Mouse (Mus musculus) gastrocnemius, adult 18-20 months (tissue): ENCODE results near the gene Cacng3. TPM values are rescaled to one million over a fixed set of nuclear protein-coding genes. Genes with fewer than 3 reads are reported as not detected.

Experiments
- DNase-seq: peaks from one replicate; pipeline ENCODE4 v3.0.0; 2021; ENCODE audit warnings: low spot score
- total RNA-seq, 2 experiments: library from RNA; stranded (reverse); gene quantifications; 2 replicates each; pipeline ENCODE4 v1.2.3; 2021

The Cacng3 gene
- total RNA-seq, 2 experiments from 2014 or later: not detected

DNA sequence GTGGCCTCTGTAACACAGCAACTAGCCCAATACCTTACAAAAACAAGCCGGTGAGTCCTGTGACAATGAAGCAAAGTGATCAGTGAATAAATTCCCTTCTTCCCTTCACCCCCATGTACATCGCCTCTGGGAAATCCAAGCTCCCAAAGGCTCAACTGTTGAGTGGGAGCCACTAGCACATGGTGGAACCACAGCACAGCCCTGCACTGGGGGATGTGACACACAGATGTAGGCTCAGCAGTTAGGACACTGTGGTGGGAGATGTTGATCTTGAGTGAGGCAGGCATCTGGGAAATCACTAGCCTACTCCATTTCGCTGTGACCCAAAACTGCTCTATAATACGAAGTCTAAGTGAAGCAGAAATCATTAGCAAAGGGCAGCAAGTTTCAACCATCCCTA, 48.2 kb downstream of the Cacng3 start:
- DNase-seq: no peak

DNA sequence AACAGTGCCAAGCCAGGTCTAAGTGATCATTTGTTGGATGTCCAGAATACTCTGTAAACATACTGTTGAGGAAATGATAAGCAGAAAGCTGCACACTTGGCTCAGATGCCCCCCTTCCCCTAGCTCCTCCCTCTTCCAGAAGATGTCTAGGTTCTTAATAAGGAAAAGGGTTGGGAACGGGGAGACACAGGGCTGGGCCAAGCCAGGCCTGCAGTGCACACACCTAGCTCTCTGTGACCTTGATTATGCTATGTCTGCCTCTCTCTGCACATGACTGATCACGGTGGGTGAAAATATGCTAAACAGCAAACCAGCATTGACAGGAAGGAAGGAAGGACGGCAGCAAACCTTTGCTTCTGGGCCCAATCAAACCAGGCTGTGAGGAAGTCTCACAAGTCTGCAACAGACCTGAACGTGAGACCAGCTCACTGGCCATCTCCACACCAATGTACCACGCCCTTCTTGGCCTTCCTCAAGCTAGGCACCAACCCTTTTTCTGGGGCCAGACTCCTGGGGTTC, 53.1 kb downstream of the Cacng3 start:
- no peak for DNase-seq

DNA sequence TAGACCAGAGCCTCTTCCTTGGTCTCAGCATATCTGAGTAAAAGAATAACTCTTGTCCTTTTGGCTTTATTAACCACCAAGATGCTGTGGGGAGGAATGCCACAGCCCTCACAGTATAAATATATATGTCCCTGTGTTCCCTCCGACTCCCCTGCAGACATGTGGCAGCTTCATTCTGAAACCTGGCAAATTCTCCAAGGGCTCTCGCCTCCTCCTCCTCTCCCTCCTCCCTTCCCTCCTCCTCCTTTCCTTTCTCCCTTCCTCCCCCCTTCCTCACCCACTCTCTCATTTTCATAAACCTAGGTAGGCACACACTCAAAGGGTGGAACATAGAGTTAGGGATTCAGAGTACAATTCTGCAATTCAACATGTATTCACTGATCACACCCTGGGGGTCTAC, 56.1 kb downstream of the Cacng3 start:
- DNase-seq: no peak

DNA sequence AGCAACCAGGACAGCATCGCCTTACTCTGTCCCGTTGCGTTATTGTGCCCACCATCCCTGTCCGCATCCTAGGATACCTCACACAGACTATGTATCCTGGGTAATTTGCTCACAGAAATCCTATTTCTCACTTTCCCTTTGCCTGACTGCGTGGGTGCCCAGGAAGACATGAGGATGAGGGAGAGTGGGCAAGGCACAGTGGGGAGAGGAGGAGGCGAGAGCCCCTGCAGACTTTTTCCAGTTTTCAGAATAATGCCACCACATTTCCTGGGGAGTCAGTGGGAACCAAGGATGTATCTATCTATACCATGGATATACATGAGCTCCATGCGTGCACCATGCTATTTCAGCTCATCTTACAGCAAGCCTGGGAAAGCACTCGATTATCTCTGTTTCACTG, 57.9 kb downstream of the Cacng3 start:
- DNase-seq: no peak

DNA sequence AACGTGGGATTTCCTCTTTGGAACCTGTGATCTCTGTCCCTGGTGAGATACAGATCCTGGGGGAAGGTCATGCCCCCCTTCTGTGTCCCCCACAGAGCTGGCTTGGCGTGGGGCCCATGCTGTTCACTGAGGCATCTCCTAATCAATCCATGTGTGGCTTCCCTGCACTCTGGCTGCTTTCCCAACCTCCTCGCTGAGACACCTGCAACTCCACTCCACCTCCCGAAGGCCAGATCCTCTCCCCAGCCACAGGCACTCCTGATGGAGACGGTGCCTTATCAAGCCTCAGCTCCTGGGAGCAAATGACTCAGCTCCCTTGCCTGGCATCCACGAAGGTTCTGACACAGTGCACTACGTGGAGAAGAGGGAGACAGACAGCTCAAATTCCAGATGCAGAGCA, 58.6 kb downstream of the Cacng3 start:
- no peak for DNase-seq

DNA sequence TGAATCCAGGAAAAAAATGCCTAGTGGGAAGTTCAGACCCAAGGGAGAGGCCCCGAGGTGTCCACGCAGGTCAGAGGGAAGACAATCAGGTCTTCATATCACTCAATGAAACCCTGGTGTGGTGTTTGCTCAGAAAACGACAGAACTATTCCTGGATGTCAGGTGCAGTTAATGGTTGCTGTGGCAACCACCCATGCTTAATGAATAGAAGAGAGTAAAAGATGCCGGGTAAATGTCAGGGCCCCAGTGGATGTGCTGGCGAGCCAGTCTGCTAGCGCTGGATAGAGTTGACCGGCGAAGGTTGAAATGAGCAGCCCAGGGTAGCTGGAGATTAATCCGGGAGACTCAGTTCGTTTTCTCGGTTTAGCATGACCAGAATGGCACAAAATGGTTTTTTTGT, 65.0 kb downstream of the Cacng3 start:
- no peak for DNase-seq

DNA sequence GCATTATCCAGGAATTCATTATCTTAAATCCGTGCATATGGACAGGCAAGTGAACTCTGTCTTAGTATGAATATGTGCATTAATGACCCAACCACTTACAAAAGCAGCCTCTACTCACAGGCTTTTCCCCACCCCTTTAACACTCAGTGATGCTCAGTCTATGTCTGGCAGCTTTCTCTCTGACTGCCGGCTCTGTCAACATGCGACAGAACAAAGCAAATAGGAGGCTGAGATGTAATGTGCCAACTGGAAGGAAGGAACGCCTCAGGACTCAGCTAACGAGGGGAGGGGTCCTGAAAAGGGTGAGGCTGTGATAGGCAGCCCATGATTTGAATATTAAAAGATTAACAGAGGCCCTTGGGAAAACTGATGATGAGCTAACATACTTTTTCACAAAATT, 68.2 kb downstream of the Cacng3 start:
- DNase-seq: no peak

DNA sequence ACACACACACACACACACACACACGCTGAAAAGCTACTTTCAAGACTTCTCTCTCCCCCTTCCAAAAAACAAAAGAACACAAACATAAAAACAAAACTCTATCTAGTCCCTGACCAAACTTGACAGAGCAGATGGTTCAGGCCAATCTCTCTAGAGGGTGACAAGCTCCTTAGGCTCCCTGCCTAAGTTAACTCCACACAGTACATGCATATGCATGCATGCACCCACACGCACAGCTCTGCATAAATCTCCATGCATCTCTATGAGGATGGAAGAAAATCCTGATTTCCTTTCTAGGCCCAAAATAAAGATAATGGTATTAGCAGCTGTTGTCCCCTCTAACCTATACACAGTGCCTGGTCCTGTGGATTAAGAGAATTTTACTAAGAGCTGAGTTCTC, 70.4 kb downstream of the Cacng3 start:
- DNase-seq: no peak

DNA sequence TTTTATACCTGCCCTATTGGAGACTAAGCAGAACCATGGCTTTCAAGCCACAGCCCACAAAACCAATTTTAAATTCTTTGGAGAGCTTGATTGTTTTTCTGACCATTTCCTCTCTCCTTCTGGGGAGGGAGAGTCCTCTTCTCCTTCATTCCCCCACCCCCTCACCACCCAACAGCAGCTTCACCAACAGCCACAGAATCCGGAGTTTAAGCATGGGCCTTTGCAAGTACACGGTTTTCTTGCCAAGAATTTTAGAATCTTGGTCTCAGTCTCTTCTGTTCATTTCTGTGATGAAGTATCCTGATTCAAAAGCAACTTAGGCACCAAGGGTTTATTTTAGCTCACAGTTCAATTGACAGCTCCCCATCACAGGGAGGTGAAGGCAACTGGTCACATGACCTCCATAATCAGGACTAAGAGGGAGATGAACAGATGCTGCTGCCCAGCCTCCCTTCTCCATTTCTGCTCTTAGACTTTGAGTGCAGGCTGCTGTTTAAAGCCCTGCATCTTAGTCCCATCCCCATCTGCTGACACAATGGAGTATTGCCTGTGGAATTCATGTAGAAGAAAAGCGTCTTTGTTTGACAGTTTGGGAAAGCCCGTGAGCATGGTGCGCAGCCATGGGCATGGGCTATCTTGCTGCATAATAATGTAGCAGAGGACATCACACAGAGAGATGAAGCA, 85.8 kb downstream of the Cacng3 start:
- no peak for DNase-seq

DNA sequence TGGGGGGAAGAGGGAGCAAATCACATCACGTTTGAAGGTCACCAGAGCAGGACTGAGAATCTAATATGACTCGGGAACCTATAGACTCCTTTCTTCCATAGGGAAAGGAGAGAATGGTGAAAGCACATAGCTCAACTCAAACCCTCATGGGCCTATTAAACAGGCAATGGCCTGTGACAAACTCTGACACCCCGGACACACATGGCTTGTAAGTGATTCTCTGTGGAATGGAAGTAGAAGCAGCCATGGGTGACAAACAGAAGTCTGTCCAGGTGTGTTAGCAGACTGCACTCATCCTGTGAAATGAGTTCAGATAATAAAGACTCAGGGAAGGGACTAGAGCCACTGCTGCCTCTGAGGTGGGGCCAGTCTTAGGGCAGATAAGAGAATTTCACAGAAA, 88.4 kb downstream of the Cacng3 start:
- no peak for DNase-seq

DNA sequence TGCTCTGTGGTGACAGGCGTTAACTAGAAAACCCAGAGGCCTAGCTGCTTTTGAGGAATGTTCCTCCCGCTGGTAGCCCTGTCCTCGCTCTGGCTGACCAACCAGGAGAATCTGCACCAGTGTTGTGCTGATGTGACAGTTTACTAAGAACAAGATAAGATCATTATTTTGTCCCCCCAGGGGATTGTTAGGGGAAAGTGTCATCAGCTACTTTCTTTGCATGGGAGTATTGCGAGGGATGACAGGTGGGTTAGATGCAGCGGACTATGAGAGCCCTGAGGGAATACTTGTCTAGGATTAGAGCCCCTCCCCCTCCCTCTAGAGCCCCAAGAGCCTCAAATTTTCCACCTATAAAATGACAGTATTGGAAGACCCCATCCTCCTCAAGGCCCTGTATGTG, 94.2 kb downstream of the Cacng3 start:
- DNase-seq: no peak

DNA sequence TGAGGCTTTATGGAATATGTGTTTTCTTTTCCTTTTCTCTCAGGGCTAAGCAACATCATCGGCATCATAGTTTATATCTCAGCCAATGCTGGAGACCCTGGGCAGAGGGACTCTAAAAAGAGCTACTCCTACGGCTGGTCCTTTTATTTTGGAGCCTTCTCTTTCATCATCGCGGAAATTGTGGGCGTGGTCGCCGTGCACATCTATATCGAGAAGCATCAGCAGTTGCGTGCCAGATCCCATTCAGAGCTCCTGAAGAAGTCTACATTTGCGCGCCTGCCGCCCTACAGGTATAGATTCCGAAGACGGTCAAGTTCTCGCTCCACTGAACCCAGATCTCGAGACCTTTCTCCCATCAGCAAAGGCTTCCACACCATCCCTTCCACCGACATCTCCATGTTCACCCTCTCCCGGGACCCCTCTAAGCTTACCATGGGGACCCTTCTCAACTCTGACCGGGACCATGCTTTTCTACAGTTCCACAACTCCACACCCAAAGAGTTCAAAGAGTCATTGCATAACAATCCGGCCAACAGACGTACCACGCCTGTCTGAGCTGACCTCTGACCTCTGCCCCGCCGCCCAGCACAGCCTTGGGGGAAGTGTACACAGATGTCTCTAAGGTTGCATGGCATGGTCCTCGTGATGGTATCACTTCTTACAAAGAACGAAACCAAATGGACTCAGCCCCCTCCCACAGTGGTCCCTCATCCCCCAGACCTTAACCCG, 98.2 kb downstream of the Cacng3 start:
- no peak for DNase-seq

DNA sequence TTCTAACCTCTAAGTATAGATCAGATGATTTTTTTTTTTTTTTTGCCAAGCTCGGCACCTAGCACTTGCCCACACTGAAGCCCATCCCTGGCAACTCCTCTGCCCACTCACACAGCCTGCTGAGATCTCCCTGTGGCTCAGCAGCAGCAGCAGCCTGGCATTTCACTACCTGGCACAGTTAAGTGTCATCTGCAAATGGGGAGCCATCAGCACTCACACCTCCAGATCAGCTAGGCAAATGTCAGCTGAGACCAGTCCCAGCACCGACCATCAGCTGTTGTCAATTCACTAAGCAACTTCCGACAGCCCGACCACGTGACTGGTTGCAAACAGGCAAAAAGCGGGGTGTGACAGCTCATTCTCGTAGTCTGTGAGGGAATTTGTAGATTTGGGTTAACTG, 109.3 kb downstream of the Cacng3 start:
- no peak for DNase-seq

DNA sequence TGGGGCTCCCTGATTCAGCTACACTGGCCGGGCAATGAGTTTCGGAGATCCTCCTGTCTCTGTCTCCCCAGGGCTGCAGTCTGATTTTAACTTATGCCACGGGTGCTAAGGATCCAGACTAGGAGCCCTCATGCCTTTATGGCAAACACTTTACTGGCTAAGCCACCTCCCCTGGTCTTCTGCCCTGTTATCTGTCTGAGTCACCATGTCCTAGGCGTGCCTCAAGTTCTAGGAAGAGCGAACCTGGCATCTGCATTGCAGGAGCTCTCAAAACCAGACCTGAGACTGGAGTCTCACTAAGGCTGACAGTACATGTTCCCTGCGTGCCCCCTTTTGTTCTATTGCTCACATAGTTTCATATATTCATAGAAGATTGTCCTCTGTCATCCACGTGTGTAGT, 119.6 kb downstream of the Cacng3 start:
- no peak for DNase-seq

DNA sequence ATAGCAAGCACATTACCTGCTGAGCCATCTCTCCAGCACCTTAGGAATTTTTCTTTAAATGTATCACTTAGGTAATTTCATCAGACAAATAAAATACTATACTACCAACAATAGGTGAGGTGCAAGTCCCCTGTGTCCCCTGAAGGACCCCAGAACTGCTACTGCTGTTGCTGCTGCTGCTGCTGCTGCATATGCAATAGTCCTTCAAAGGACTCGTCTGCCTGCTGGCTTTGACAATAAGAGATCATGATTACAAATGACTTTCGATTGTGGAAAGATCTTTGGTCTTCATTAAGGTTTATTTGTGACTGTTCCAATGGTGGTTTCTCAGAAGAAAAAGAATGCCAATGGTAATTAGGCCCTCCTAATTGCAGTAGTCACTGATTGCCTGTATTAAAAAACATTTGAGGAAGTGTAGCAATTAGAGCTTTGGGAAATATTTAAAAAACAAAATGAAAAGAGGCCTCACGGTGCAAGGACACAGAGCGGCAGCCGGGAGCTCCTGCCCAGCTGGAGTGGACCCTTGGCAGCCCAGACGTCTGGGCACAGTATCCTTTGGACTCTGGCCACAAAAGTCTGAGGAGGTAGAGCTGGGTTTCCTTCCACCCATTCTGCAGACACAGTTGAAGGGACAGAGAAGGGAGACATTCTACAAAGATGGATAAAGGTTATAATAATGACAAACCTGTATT, 123.5 kb downstream of the Cacng3 start:
- DNase-seq: no peak

DNA sequence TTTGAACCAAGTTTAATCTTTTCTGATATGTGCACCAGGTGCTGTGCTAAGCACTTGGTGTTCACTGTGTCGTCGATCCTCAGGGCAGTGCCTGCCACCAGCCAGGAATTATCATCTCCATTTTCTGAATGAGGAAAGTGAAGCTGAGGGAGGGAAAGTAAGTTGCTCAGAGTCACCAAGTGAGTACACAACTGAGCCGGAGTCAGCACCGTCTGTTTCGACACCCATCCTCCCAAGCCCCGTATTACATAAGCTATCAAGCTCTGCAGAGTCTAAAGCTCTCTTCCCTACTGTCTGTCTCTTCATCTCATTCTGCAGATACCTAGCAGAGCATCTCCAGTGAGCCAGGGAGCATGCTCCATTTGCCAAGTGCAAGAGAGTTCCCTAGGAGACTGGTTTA, 124.8 kb downstream of the Cacng3 start:
- no peak for DNase-seq

DNA sequence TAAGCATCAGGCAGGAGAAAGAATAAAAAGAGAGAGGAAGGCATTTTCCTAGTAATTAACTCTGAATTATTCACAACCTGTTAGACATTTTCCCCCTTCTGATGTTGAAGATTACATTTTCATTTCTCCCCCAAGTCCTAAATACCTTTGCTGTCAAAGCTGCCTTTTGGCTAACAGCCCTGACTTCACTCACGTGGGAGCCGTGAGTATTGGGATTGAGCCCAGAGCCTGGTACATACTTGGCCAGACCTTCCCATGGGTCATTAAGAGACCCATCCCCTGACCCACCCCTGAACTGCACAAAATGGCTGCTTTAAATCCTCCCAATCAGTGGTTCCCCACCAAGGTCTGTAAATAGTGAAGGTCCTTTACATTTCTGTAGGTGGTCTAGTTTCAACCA, 130.5 kb downstream of the Cacng3 start:
- no peak for DNase-seq

DNA sequence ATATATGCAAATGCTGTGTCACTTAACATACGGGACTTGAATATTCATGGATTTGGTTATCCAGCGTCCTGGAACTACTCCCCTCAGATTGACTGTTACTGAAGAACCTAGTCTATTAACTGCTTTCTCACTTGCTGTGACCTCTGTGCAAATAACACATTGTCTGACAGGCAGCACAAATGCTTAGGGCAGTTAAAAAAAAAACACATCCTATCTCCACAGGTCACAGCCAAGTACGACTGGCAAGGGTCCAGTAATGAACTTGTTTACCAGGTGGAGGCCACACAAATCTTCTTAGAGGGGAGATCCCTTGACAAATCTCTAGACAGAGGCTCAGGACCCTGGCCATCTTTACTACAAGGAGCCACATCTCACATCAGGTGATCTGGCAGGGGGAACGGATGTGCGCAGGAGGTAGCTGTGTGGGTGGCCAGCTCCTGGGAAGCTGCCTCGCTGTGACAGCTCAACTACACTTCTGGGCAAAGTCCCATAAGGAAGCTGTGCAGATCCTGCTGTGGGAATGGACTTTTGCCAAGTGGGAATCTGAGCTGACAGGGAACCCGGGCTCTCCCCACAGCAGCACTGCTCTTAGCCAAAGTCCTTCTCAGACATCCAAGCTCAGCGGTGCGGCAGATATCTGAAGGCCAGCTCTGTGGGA, 133.7 kb downstream of the Cacng3 start:
- DNase-seq: peak; percentile 17

DNA sequence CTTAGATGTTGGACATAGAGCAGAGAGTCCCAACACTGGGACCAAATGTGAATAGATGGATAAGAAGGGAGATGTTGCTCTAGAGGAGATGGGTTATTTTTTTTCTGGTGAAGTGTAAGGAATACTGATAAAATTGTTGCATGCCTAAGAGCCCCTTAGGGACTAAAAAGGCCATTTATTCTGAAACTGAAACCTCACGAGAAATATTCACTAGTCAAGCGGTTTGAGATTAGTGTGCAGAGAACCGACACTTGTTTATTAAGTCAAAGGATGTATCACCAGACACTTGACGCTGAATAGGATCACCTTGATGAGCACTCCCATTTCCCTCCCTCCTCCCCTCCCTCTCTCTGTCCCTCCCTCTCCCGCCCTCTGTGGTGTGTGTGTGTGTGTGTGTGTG, 136.2 kb downstream of the Cacng3 start:
- DNase-seq: no peak

DNA sequence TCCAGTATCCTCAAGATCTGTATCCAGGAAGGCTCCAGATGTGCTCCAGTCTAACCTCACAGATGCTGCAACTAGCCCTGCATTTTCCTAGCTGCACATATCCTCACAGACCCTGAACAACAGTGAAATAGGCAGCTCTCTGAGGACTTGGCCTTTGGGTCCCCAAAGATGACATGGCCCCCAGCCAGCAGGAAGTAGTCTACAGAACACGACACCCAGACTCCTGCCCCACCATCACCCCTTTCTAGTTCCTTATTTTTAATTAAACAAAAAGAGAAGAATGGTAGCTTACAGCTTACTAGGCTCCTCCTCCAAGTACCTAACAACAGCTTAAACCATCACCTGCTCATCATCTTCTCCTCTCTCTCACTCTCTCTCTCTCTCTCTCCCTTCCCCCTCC, 143.4 kb downstream of the Cacng3 start:
- no peak for DNase-seq

DNA sequence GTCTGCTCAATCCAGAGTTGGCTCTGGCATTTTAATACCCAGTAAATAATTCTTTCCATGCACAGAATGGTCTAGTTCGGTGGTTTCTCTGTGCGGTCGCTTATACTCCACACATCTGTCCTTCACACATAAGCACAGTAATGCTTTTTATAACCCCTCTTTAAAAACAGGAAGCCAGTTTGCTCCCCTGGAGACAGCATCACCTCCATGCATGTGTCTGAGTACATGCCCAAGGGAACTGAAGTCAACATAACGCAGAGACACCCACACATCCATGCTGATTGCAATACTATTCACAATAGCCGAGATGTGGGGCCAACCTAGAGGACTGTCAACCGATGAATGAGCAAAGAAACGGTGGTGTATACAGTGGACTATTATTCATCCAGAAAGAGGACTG, 147.3 kb downstream of the Cacng3 start:
- DNase-seq: no peak
